Mouse (Mus musculus): Measurements from ENCODE around the gene Sp7. TPM values are rescaled to one million over a fixed set of nuclear protein-coding genes. Genes with fewer than 3 reads are reported as not detected.

The Sp7 gene
- polyA plus RNA-seq, 1 experiment from 2014 or later: not detected

- 58% methylated on average over 10 of the region's 10 CpGs for WGBS
- Histone ChIP-seq H3K36me3 (ENCODE audit: insufficient read depth, low read length) (no peaks in the 10 kb centered on the region; the same call in 1 of the 2 replicates), H3K4me1 (ENCODE audit: insufficient read depth, low read depth, low read length) (no peaks in the 10 kb centered on the region), H3K9me3 (ENCODE audit: low read length) (no peaks in the 10 kb centered on the region), H3K27me3 (replicated peaks; ENCODE audit: insufficient read depth, low read length) (no peaks in the 10 kb centered on the region), H3K4me2 (replicated peaks; ENCODE audit: low read depth, low read length) (no peak overlapping the region), H3K9ac (replicated peaks; ENCODE audit: low read depth) (no peak overlapping the region), H3K4me3 (ENCODE audit: low read depth, low read length) (no peak overlapping the region), H3K27ac (ENCODE audit: low read length) (peak overlapping the region; percentile 26; the same call in 1 of the 2 replicates)
- TF ChIP-seq CTCF (IDR thresholded peaks at IDR 0.05) (no peak), EP300 (IDR thresholded peaks at IDR 0.05) (no peak)
- ATAC-seq (peak; percentile 92), DNase-seq (ENCODE audit: low spot score) (peak; percentile 91)
Measured at GRCm38 (mm10) chr15:102310074-102310845, 56.7 kb downstream of the Sp7 start.

- WGBS: 81% methylated on average over 9 of the region's 9 CpGs
- no peaks in the 10 kb centered on the region; the same call in 1 of the 2 replicates for H3K36me3 ChIP-seq (ENCODE audit: insufficient read depth, low read length)
- no peak for ATAC-seq
Measured at GRCm38 (mm10) chr15:102308717-102309116, 58.3 kb downstream of the Sp7 start.

More at GRCm38 (mm10) chr15:102308717-102309116, 58.3 kb downstream of the Sp7 start:
- Histone ChIP-seq H3K4me3 (ENCODE audit: low read depth, low read length) (no peak overlapping the region), H3K9ac (replicated peaks; ENCODE audit: low read depth) (no peak overlapping the region), H3K4me2 (replicated peaks; ENCODE audit: low read depth, low read length) (no peak overlapping the region), H3K4me1 (ENCODE audit: insufficient read depth, low read depth, low read length) (no peaks in the 10 kb centered on the region; the same call in 1 of the 2 replicates), H3K27me3 (replicated peaks; ENCODE audit: insufficient read depth, low read length) (no peaks in the 10 kb centered on the region), H3K27ac (ENCODE audit: low read length) (no peak overlapping the region), H3K9me3 (ENCODE audit: low read length) (no peaks in the 10 kb centered on the region)
- TF ChIP-seq EP300 (IDR thresholded peaks at IDR 0.05) (no peak), CTCF (IDR thresholded peaks at IDR 0.05) (peak; percentile 17; the same call in 1 of the 2 replicates)
- DNase-seq (ENCODE audit: low spot score): no peak

Other genes starting within 250 kb of the Sp7 start
- gene Spryd3, start 230.9 kb downstream of the Sp7 start, polyA plus RNA-seq (2015; fragmentation: Nextera tagmentation; extraction: Ambion mirVana): 20.4 and 22.2 TPM in 2 replicates
- gene Igfbp6, start 222.8 kb downstream of the Sp7 start, polyA plus RNA-seq (2015; fragmentation: Nextera tagmentation; extraction: Ambion mirVana): 109 and 123 TPM in 2 replicates
- gene Soat2, start 216.7 kb downstream of the Sp7 start, polyA plus RNA-seq (2015; fragmentation: Nextera tagmentation; extraction: Ambion mirVana): 0.08 and 0.16 TPM in 2 replicates
- gene Zfp740, start 163.9 kb downstream of the Sp7 start, polyA plus RNA-seq (2015; fragmentation: Nextera tagmentation; extraction: Ambion mirVana): 31.9 and 33.9 TPM in 2 replicates
- gene Csad, start 162.5 kb downstream of the Sp7 start, polyA plus RNA-seq (2015; fragmentation: Nextera tagmentation; extraction: Ambion mirVana): 71.0 and 76.9 TPM in 2 replicates
- 3.6 and 4.3 TPM in 2 replicates for gene Itgb7, start 135.2 kb downstream of the Sp7 start, polyA plus RNA-seq (2015; fragmentation: Nextera tagmentation; extraction: Ambion mirVana)
- gene Rarg, start 109.7 kb downstream of the Sp7 start, polyA plus RNA-seq (2015; fragmentation: Nextera tagmentation; extraction: Ambion mirVana): 35.8 and 40.2 TPM in 2 replicates
- 0.13 and 0.36 TPM in 2 replicates for gene Gm9918, start 96.6 kb downstream of the Sp7 start, polyA plus RNA-seq (2015; fragmentation: Nextera tagmentation; extraction: Ambion mirVana)
- 70.4 and 72.7 TPM in 2 replicates for gene Mfsd5, start 87.7 kb downstream of the Sp7 start, polyA plus RNA-seq (2015; fragmentation: Nextera tagmentation; extraction: Ambion mirVana)
- gene Espl1, start 70.9 kb downstream of the Sp7 start, polyA plus RNA-seq (2015; fragmentation: Nextera tagmentation; extraction: Ambion mirVana): 0.99 and 1.4 TPM in 2 replicates
- 457 and 467 TPM in 2 replicates for gene Pfdn5, start 41.1 kb downstream of the Sp7 start, polyA plus RNA-seq (2015; fragmentation: Nextera tagmentation; extraction: Ambion mirVana)
- gene Myg1, start 35.5 kb downstream of the Sp7 start, polyA plus RNA-seq (2015; fragmentation: Nextera tagmentation; extraction: Ambion mirVana): 46.1 and 48.3 TPM in 2 replicates
- 16.2 and 17.0 TPM in 2 replicates for gene Aaas, start 16.4 kb downstream of the Sp7 start, polyA plus RNA-seq (2015; fragmentation: Nextera tagmentation; extraction: Ambion mirVana)
- gene Sp1, start 39.0 kb upstream of the Sp7 start, polyA plus RNA-seq (2015; fragmentation: Nextera tagmentation; extraction: Ambion mirVana): 7.3 and 8.6 TPM in 2 replicates
- 8.3 and 11.0 TPM in 2 replicates for gene Amhr2, start 78.2 kb upstream of the Sp7 start, polyA plus RNA-seq (2015; fragmentation: Nextera tagmentation; extraction: Ambion mirVana)
- gene Prr13, start 91.8 kb upstream of the Sp7 start, polyA plus RNA-seq (2015; fragmentation: Nextera tagmentation; extraction: Ambion mirVana): 110 and 128 TPM in 2 replicates
- 154 and 157 TPM in 2 replicates for gene Pcbp2, start 103.4 kb upstream of the Sp7 start, polyA plus RNA-seq (2015; fragmentation: Nextera tagmentation; extraction: Ambion mirVana)
- 2.0 TPM in 1 of 2 replicates, not detected in the other for gene Gm10337, start 136.5 kb upstream of the Sp7 start, polyA plus RNA-seq (2015; fragmentation: Nextera tagmentation; extraction: Ambion mirVana)
- 4.2 and 4.9 TPM in 2 replicates for gene Map3k12, start 149.9 kb upstream of the Sp7 start, polyA plus RNA-seq (2015; fragmentation: Nextera tagmentation; extraction: Ambion mirVana)
- gene Tarbp2, start 151.0 kb upstream of the Sp7 start, polyA plus RNA-seq (2015; fragmentation: Nextera tagmentation; extraction: Ambion mirVana): 35.2 and 42.8 TPM in 2 replicates
- 3.7 and 4.2 TPM in 2 replicates for gene Npff, start 157.8 kb upstream of the Sp7 start, polyA plus RNA-seq (2015; fragmentation: Nextera tagmentation; extraction: Ambion mirVana)

Measured in lung, postnatal 0 days (tissue).